Mouse (Mus musculus) embryonic fibroblast, embryonic 13.5 days (primary cell): ENCODE data around the gene Cdk1. TPM values are rescaled to one million over a fixed set of nuclear protein-coding genes. Genes with fewer than 3 reads are reported as not detected.

ENCODE experiments used
- H3K27ac ChIP-seq: 2 replicates; pipeline ENCODE4 v1.5.1; 2012; ENCODE audit warnings: low read length, control low read depth, inconsistent platforms; ENCODE audit not compliant: insufficient read depth
- H3K4me1 ChIP-seq: 2 replicates; pipeline ENCODE4 v1.6.1; 2011; ENCODE audit warnings: low read length; ENCODE audit not compliant: control insufficient read depth, insufficient read depth
- H3K4me3 ChIP-seq: 2 replicates; pipeline ENCODE4 v1.5.1; 2011; ENCODE audit warnings: mild to moderate bottlenecking, control low read depth, low read length; ENCODE audit not compliant: insufficient read depth
- CTCF ChIP-seq: IDR thresholded peaks from 2 replicates; pipeline ENCODE4 v1.5.1; 2011; ENCODE audit warnings: mild to moderate bottlenecking, control low read depth, low read length, moderate library complexity, borderline replicate concordance; ENCODE audit not compliant: insufficient read depth
- POLR2A ChIP-seq: IDR thresholded peaks from 2 replicates; pipeline ENCODE4 v1.6.1; 2011; ENCODE audit warnings: low read depth, mild to moderate bottlenecking, control low read depth, low read length, moderate library complexity
- polyA plus RNA-seq: library from polyadenylated mRNA; stranded (reverse); fragments of >200 nt; gene quantifications from 2 replicates; pipeline ENCODE4 v1.2.4, GENCODE M21; 2011; ENCODE audit warnings: low read depth; ENCODE audit not compliant: missing spikeins, insufficient read length

Cdk1 gene
- polyA plus RNA-seq, 1 experiment = 200 TPM

GRCm38 (mm10) chr10:69290736-69291135 lies 62.0 kb downstream of the Cdk1 start:
- no peak for TF ChIP-seq POLR2A
- no peak for TF ChIP-seq CTCF
- Histone ChIP-seq H3K4me1 (no peaks in the 10 kb centered on the region), H3K27ac (no peak overlapping the region), H3K4me3 (no peak overlapping the region)

DNA sequence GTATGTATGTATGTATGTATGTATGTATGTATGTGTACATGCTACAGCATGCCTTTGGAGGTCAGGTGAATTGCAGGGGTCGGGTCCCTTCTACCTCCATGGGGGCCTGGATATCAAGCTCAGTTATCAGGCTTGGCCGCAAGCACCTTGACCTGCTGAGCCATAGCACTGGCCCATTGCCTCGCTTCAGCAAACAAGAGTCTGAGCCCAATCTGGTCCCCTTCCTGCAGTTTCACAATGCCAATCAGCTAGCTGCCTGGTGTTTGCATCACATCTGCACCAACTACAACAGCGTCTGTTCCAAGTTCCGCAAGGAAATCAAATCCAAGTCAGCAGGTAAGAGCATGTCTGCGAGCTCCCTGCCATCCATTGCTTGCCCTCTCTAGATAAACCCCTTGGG lies 64.0 kb downstream of the Cdk1 start:
- no peaks in the 10 kb centered on the region for H3K4me1 ChIP-seq
- TF ChIP-seq CTCF (no peak), POLR2A (no peak)

GRCm38 (mm10) chr10:69288086-69288485 lies 64.7 kb downstream of the Cdk1 start:
- TF ChIP-seq CTCF = no peak
- no peak for TF ChIP-seq POLR2A
- no peaks in the 10 kb centered on the region for H3K4me1 ChIP-seq
- H3K4me3 ChIP-seq = no peak overlapping the region
- H3K27ac ChIP-seq = no peak overlapping the region

More for the DNA sequence above, 64.0 kb downstream of the Cdk1 start:
- no peak overlapping the region for H3K4me3 ChIP-seq
- no peak overlapping the region for H3K27ac ChIP-seq

- Histone ChIP-seq H3K4me3 (no peak overlapping the region), H3K27ac (no peak overlapping the region), H3K4me1 (no peaks in the 10 kb centered on the region)
- no peak for TF ChIP-seq CTCF
- no peak for TF ChIP-seq POLR2A
Measured at GRCm38 (mm10) chr10:69286939-69287338, 65.8 kb downstream of the Cdk1 start.

Other genes with a start within 250 kb of the Cdk1 start
- gene Rhobtb1, start 201.5 kb downstream of the Cdk1 start, polyA plus RNA-seq = 5.7 and 8.9 TPM in 2 replicates
- 0.55 and 0.81 TPM in 2 replicates for gene A930033H14Rik, start 139.8 kb downstream of the Cdk1 start, polyA plus RNA-seq
- 21.6 and 25.7 TPM in 2 replicates for gene Ank3, start 45.8 kb upstream of the Cdk1 start, polyA plus RNA-seq